Mouse (Mus musculus) liver, embryonic 14 days (tissue): ENCODE measurements around the gene Piga. TPM values are rescaled to one million over a fixed set of nuclear protein-coding genes. Genes with fewer than 3 reads are reported as not detected.

Experiments
- polyA plus RNA-seq: library from polyadenylated mRNA; depleted of rRNA; stranded (reverse); fragments of >200 nt; gene quantifications from 2 replicates; pipeline ENCODE4 v1.2.3, GENCODE M21; 2012; rRNA removed

Piga gene
- polyA plus RNA-seq: 8.3 and 10.1 TPM in 2 replicates

DNA sequence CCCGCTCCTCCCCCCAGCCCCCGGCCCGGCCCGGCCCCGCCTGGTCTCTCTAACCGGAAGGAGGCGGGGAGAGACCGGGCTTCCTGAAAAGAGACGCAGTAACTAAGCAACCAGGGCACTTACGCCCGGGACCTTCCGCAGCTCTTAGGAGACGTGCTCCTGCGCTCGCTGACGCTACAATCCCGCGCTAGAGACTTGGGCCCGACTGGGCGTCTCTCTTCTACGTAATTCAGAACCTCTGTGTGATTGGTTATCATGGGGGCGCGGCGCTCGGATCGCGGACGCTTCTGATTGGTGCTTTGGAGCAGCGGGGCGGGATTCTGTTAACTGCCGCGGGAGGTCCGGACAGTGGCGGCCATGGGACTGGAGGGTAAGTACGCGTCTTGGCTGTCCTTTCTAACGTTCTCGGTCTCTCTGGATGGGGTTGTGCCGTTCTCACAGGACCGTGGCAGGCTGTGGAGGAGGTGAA lies at the start of gene Piga:
Piga (plus strand) TSS at position 317 of the 469 bp plus-strand sequence.

DNA sequence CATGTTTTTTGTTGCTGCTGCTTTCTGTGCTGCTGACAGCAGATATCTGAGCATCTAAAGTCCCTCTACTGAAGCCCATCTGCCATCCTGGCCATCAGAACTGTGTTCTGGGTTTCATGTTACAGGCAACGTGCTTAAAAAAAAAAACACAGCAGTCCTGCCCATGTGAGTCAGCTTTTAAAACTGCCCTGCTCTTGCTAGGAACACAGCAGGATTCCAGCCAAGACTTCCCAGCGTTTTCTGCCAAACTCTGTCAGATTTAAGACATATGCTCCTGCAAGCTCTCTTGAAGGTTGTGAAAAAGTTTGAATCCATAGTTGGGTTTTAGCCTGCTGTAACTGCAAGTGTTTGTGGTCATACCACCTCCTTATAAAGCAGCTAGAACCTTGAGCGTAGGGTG lies 46.5 kb upstream of the Piga start, which contains the start of gene Vegfd:
Vegfd (plus strand) TSS at position 298 of the 400 bp plus-strand sequence.

DNA sequence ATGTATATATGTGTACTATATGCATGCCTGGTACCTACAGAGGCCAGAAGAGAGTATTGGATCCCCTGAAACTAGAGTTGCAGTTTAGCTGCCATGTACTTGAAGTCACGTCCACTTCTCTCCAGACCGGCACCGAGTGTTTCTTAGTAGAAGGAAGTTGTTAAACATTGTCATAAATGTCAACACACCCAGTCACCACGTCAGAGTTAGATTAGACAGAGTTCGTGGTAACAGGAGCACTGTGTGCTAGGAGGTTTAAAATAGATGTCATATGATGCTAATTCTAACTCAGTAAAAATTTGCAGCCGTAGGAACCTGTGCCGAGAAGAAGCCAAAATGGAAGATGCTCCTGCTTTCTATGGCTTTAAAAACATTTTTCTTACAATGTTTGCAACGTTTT lies 17.1 kb downstream of the Piga start, which contains the start of gene Asb11:
Asb11 (plus strand) TSS at position 286 of the 400 bp plus-strand sequence.

Other genes with a start within 250 kb of the Piga start
- 0.14 and 0.15 TPM in 2 replicates for gene Bmx, start 161.6 kb upstream of the Piga start, polyA plus RNA-seq
- 5.9 and 7.2 TPM in 2 replicates for gene Pir, start 150.4 kb upstream of the Piga start, polyA plus RNA-seq
- 0.96 and 1.0 TPM in 2 replicates for gene Vegfd, start 46.4 kb upstream of the Piga start, polyA plus RNA-seq
- 0.02 and 0.05 TPM in 2 replicates for gene Asb11, start 17.2 kb downstream of the Piga start, polyA plus RNA-seq
- gene Asb9, start 86.5 kb downstream of the Piga start, polyA plus RNA-seq: 0.06 TPM in 2 replicates